Mouse (Mus musculus): Measurements from ENCODE around the gene Zfp91. TPM values are rescaled to one million over a fixed set of nuclear protein-coding genes. Genes with fewer than 3 reads are reported as not detected.
A peak's percentile ranks its signal among the peaks of the same experiment; 100 is the strongest.

The Zfp91 gene
- 16.1 and 19.5 TPM in 2 replicates for polyA plus RNA-seq (2012; ENCODE audit: insufficient read depth, low replicate concordance)

DNA sequence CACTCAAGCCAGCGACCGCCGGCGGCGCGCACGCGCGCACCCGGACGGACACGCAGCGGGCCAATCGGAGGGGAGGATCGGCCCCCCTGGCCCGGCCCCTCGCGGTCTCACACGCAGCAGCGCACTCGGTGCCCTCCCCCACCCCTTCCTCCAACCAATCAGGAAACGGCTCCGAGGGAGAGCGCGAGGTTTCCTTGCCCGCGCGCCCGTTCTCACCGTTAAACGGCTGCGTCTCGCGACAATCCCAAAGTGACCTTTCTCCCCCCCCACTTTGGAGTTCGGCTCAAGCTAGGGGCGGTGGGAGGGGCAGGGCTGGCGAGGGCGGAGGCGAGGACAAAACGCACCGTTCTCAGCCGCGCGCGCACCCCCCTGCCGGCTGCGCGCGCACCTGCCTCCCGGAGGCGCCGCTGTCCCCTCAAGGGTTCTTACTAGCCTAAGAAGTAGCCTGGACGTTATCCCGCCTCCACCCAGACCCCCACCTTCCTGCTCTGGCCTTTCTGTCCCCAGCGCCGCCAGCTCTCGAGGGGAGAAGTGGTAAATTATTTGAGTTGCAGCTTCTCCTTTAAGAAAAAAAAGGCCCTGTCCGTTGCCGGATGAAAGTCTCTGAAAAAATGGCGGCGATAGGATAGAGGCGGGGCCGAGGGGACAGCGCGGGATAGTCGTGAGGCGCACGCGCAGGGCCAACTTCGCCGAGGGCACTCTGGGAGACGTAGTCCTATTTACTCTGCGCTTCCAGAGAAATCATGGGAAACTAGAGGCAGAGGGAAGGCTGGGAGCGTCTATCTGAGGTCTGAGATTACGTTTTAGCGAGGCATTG, at the start of gene Zfp91, which contains the start of gene Lpxn:
TSS of gene Zfp91 (minus strand) at position 616 of the 817 bp plus-strand sequence.
TSS of gene Lpxn (plus strand) at position 683 of the 817 bp plus-strand sequence.
- peaks cover 2% of the 10 kb centered on the region for H3K36me3 ChIP-seq (replicated peaks; ENCODE audit: low read length)
- no peaks in the 10 kb centered on the region for H3K27me3 ChIP-seq (replicated peaks)
- H3K4me1 ChIP-seq = peaks cover 30% of the 10 kb centered on the region
- no peak for TF ChIP-seq GATA1 (IDR thresholded peaks at IDR 0.05; ENCODE audit: borderline replicate concordance, low read length)
- no peak for TF ChIP-seq FLI1 (IDR thresholded peaks at IDR 0.05; ENCODE audit: low read length)
- H3K4me3 ChIP-seq (replicated peaks) = peak within 1 kb of the TSS; percentile 97
- H3K9me3 ChIP-seq = no peaks in the 10 kb centered on the region

GRCm38 (mm10) chr19:12838507-12838906, 42.6 kb upstream of the Zfp91 start:
- Histone ChIP-seq H3K4me3 (replicated peaks) (no peak overlapping the region), H3K4me1 (peaks cover 42% of the 10 kb centered on the region), H3K27me3 (replicated peaks) (no peaks in the 10 kb centered on the region), H3K9me3 (no peaks in the 10 kb centered on the region), H3K36me3 (replicated peaks; ENCODE audit: low read length) (no peaks in the 10 kb centered on the region)
- no peak for TF ChIP-seq FLI1 (IDR thresholded peaks at IDR 0.05; ENCODE audit: low read length)
- TF ChIP-seq GATA1 (IDR thresholded peaks at IDR 0.05; ENCODE audit: borderline replicate concordance, low read length) = no peak

DNA sequence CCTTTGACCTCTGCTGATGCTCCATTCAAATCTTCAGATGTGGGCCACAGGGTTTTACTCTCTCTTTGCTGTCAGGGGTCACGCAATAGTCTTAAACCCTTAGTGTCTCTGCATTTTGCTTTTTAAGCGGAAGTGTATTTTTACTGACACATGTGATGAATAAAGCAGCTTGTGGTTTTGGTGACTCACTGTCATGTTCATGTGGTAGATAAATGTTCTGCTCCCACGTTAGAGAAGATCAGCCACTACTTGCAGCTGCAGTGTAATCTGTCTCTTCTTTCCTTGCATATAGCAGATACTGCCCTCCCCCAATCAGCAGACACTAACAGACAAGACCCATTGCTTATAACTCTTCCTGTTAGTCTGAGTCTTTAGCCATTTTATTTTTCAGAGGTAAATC, 37.7 kb upstream of the Zfp91 start:
- Histone ChIP-seq H3K27me3 (replicated peaks) (no peaks in the 10 kb centered on the region), H3K4me3 (replicated peaks) (peak overlapping the region; percentile 74), H3K9me3 (no peaks in the 10 kb centered on the region), H3K4me1 (peaks cover 71% of the 10 kb centered on the region), H3K36me3 (replicated peaks; ENCODE audit: low read length) (no peaks in the 10 kb centered on the region)
- TF ChIP-seq GATA1 (IDR thresholded peaks at IDR 0.05; ENCODE audit: borderline replicate concordance, low read length) (peak; percentile 57; the same call in 1 of the 3 replicates), FLI1 (IDR thresholded peaks at IDR 0.05; ENCODE audit: low read length) (no peak)

DNA sequence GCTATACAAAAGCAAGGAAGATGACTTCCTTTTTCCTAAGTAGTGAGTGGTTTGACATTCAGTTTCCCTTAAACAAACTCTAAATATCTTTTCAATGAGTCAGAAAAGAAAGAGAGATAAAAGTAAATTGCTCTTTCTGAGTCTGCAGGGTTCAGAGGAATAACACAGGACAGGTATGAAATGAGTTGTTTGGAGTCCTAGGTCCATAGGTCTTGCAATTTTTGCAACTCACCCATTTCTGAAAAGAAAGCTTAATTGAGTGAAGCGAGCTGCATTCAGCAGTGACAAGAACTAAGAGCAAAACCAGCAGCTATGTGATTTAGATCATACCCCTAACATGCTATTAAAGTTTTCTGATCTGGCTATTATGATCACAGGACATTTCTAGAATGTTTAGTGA, 35.6 kb upstream of the Zfp91 start:
- Histone ChIP-seq H3K27me3 (replicated peaks) (no peaks in the 10 kb centered on the region), H3K9me3 (no peaks in the 10 kb centered on the region), H3K4me3 (replicated peaks) (no peak overlapping the region), H3K36me3 (replicated peaks; ENCODE audit: low read length) (no peaks in the 10 kb centered on the region), H3K4me1 (peaks cover 62% of the 10 kb centered on the region)
- no peak for TF ChIP-seq GATA1 (IDR thresholded peaks at IDR 0.05; ENCODE audit: borderline replicate concordance, low read length)
- TF ChIP-seq FLI1 (IDR thresholded peaks at IDR 0.05; ENCODE audit: low read length) = no peak

DNA sequence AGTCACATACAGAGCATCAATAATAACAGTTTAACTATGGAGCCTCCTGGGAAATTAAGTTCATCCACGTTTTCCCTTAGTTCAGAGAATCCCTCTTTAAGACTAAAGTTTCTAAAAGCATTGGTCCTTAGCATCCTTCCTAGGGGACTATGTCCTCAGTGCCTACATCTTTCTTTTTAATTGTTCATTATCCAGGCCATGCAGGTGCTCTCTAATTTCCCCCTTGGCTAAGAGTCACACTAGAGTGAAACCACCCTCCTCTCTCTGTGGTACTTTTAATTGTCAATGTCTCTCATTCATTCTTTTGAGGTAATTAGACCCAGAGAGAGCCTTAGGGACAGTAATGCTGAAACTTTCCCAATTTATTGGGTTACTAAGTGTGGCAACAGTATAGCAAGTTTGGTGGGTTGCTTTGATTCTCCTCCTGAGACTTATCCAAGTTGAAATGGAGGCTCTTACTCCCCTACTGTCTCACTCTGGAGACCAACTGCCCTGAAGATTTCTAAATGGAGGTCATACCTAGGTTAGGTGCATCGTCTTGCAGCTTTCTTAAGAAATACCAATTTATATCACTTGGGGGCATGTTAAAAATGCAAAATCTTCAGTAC, 35.0 kb upstream of the Zfp91 start:
- Histone ChIP-seq H3K9me3 (no peaks in the 10 kb centered on the region), H3K4me3 (replicated peaks) (no peak overlapping the region), H3K4me1 (peaks cover 60% of the 10 kb centered on the region), H3K36me3 (replicated peaks; ENCODE audit: low read length) (no peaks in the 10 kb centered on the region), H3K27me3 (replicated peaks) (no peaks in the 10 kb centered on the region)
- no peak for TF ChIP-seq FLI1 (IDR thresholded peaks at IDR 0.05; ENCODE audit: low read length)
- TF ChIP-seq GATA1 (IDR thresholded peaks at IDR 0.05; ENCODE audit: borderline replicate concordance, low read length) = no peak

DNA sequence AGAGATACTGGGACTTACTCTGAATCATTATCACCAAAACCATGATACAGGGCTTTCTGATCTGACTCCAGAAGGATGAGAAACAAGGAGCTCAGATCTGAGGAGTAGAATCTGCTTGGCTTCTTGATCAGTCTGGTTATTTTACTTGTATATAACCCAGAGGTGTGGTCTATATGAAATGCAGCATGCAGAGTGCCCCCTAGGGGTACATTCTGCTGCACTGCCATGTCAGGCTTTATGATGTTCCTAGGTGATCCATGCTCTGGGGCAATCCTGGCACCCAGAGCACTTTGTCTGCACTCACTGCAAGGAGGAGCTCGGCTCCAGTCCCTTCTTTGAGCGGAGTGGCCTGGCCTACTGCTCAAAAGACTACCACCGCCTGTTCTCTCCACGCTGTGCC, 28.6 kb upstream of the Zfp91 start:
- Histone ChIP-seq H3K27me3 (replicated peaks) (no peaks in the 10 kb centered on the region), H3K4me1 (peaks cover 35% of the 10 kb centered on the region), H3K9me3 (no peaks in the 10 kb centered on the region), H3K36me3 (replicated peaks; ENCODE audit: low read length) (peaks cover 5% of the 10 kb centered on the region), H3K4me3 (replicated peaks) (no peak overlapping the region)
- no peak for TF ChIP-seq GATA1 (IDR thresholded peaks at IDR 0.05; ENCODE audit: borderline replicate concordance, low read length)
- TF ChIP-seq FLI1 (IDR thresholded peaks at IDR 0.05; ENCODE audit: low read length) = no peak

DNA sequence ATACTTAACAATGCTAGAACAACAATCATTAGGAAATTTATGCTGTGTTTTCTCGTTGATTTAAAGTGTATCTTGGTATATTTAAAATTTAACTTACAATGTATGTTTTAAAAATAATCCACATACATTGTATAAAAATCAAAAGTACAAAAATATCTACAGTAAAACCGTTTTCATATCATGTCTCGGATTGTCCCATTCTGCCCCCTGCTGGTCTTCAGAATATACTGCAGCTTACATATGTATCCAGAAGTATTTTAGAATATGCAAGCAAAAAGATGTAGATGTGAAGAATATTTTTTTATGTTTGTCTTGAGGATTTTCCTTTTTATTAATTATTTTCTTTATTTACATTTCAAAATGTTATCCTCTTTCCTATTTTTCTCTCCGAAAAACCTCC, 24.5 kb upstream of the Zfp91 start:
- TF ChIP-seq GATA1 (IDR thresholded peaks at IDR 0.05; ENCODE audit: borderline replicate concordance, low read length) (no peak), FLI1 (IDR thresholded peaks at IDR 0.05; ENCODE audit: low read length) (no peak)
- H3K4me3 ChIP-seq (replicated peaks) = no peak overlapping the region
- H3K27me3 ChIP-seq (replicated peaks) = no peaks in the 10 kb centered on the region
- H3K9me3 ChIP-seq = no peaks in the 10 kb centered on the region
- peaks cover 4% of the 10 kb centered on the region for H3K36me3 ChIP-seq (replicated peaks; ENCODE audit: low read length)
- peaks cover 34% of the 10 kb centered on the region for H3K4me1 ChIP-seq

DNA sequence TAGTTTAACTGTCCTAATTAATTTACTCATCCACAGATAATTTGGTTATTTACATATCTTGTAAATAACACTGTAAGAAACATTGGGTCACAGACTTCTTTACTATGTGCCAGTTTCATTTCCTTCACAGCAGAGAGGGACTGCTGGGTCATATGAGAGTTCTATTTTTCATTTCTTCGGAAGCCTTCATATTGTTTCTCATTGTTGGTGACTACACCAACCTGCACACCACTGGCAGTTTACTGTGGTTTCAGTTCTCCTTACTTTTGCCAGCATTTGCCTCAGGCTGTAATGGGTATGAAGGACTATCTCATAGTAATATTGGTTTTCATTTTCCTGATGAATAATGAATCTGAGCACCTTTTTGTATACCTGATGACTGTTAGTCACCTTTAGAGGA, 22.6 kb upstream of the Zfp91 start:
- TF ChIP-seq FLI1 (IDR thresholded peaks at IDR 0.05; ENCODE audit: low read length) = no peak
- no peak for TF ChIP-seq GATA1 (IDR thresholded peaks at IDR 0.05; ENCODE audit: borderline replicate concordance, low read length)
- Histone ChIP-seq H3K36me3 (replicated peaks; ENCODE audit: low read length) (no peaks in the 10 kb centered on the region), H3K9me3 (no peaks in the 10 kb centered on the region), H3K27me3 (replicated peaks) (no peaks in the 10 kb centered on the region), H3K4me1 (peaks cover 23% of the 10 kb centered on the region), H3K4me3 (replicated peaks) (no peak overlapping the region)

- Histone ChIP-seq H3K4me1 (peaks cover 35% of the 10 kb centered on the region), H3K27me3 (replicated peaks) (no peaks in the 10 kb centered on the region), H3K36me3 (replicated peaks; ENCODE audit: low read length) (no peaks in the 10 kb centered on the region), H3K9me3 (no peaks in the 10 kb centered on the region), H3K4me3 (replicated peaks) (no peak overlapping the region)
- no peak for TF ChIP-seq GATA1 (IDR thresholded peaks at IDR 0.05; ENCODE audit: borderline replicate concordance, low read length)
- no peak for TF ChIP-seq FLI1 (IDR thresholded peaks at IDR 0.05; ENCODE audit: low read length)
Observed at GRCm38 (mm10) chr19:12813883-12814282, 18.0 kb upstream of the Zfp91 start.

All from megakaryocyte, embryonic 14.5 days (primary cell).